Mouse (Mus musculus): ENCODE data around the gene Enc1. TPM values are rescaled to one million over a fixed set of nuclear protein-coding genes. Genes with fewer than 3 reads are reported as not detected.
A peak's percentile ranks its signal among the peaks of the same experiment; 100 is the strongest.

Enc1 gene
- polyA plus RNA-seq, 1 experiment from 2014 or later: 11.1 TPM

- no peak for ATAC-seq (ENCODE audit: low read depth)
- Histone ChIP-seq H3K4me1 (replicated peaks; ENCODE audit: control insufficient read depth, insufficient read depth, low read length) (no peaks in the 10 kb centered on the region), H3K9me3 (ENCODE audit: control insufficient read depth, low read length) (no peaks in the 10 kb centered on the region), H3K27me3 (ENCODE audit: control insufficient read depth, insufficient read depth, low read depth, low read length) (no peaks in the 10 kb centered on the region), H3K9ac (ENCODE audit: low read length) (no peak overlapping the region), H3K36me3 (ENCODE audit: control insufficient read depth, insufficient read depth, low read length) (no peaks in the 10 kb centered on the region), H3K27ac (ENCODE audit: low read length) (no peak overlapping the region), H3K4me2 (ENCODE audit: low read depth, low read length) (no peak overlapping the region), H3K4me3 (ENCODE audit: low read length) (no peak overlapping the region)
- WGBS: 74% methylated on average over 8 of the region's 8 CpGs
These were observed 17.0 kb upstream of the Enc1 start for GRCm38 (mm10) chr13:97223856-97224255.

- H3K9me3 ChIP-seq (ENCODE audit: control insufficient read depth, low read length): no peaks in the 10 kb centered on the region
- no peaks in the 10 kb centered on the region for H3K4me1 ChIP-seq (replicated peaks; ENCODE audit: control insufficient read depth, insufficient read depth, low read length)
- H3K4me3 ChIP-seq (ENCODE audit: low read length): no peak overlapping the region
- no peak for ATAC-seq (ENCODE audit: low read depth)
- H3K27me3 ChIP-seq (ENCODE audit: control insufficient read depth, insufficient read depth, low read depth, low read length): no peaks in the 10 kb centered on the region
- no peak overlapping the region for H3K27ac ChIP-seq (ENCODE audit: low read length)
- 59% methylated on average over 10 of the region's 10 CpGs for WGBS
- H3K4me2 ChIP-seq (ENCODE audit: low read depth, low read length): no peak overlapping the region
- no peaks in the 10 kb centered on the region for H3K36me3 ChIP-seq (ENCODE audit: control insufficient read depth, insufficient read depth, low read length)
- no peak overlapping the region for H3K9ac ChIP-seq (ENCODE audit: low read length)
These were observed 16.4 kb upstream of the Enc1 start for GRCm38 (mm10) chr13:97224341-97224982.

GRCm38 (mm10) chr13:97225130-97225529, 15.8 kb upstream of the Enc1 start:
- Histone ChIP-seq H3K36me3 (ENCODE audit: control insufficient read depth, insufficient read depth, low read length) (no peaks in the 10 kb centered on the region), H3K27ac (ENCODE audit: low read length) (no peak overlapping the region), H3K9me3 (ENCODE audit: control insufficient read depth, low read length) (no peaks in the 10 kb centered on the region), H3K9ac (ENCODE audit: low read length) (no peak overlapping the region), H3K27me3 (ENCODE audit: control insufficient read depth, insufficient read depth, low read depth, low read length) (no peaks in the 10 kb centered on the region), H3K4me3 (ENCODE audit: low read length) (no peak overlapping the region), H3K4me2 (ENCODE audit: low read depth, low read length) (no peak overlapping the region), H3K4me1 (replicated peaks; ENCODE audit: control insufficient read depth, insufficient read depth, low read length) (no peaks in the 10 kb centered on the region)
- no peak for ATAC-seq (ENCODE audit: low read depth)
- WGBS: 48% methylated on average over 17 of the region's 17 CpGs

- 83% methylated on average over 3 of the region's 3 CpGs for WGBS
- no peaks in the 10 kb centered on the region for H3K36me3 ChIP-seq (ENCODE audit: control insufficient read depth, insufficient read depth, low read length)
- no peaks in the 10 kb centered on the region for H3K27me3 ChIP-seq (ENCODE audit: control insufficient read depth, insufficient read depth, low read depth, low read length)
- no peak overlapping the region for H3K27ac ChIP-seq (ENCODE audit: low read length)
- H3K4me2 ChIP-seq (ENCODE audit: low read depth, low read length): no peak overlapping the region
- ATAC-seq (ENCODE audit: low read depth): no peak
- H3K9me3 ChIP-seq (ENCODE audit: control insufficient read depth, low read length): no peaks in the 10 kb centered on the region
- no peak overlapping the region for H3K4me3 ChIP-seq (ENCODE audit: low read length)
- no peak overlapping the region for H3K9ac ChIP-seq (ENCODE audit: low read length)
- no peaks in the 10 kb centered on the region for H3K4me1 ChIP-seq (replicated peaks; ENCODE audit: control insufficient read depth, insufficient read depth, low read length)
These were observed 13.1 kb upstream of the Enc1 start for GRCm38 (mm10) chr13:97227795-97228194.

GRCm38 (mm10) chr13:97230101-97230500, 10.8 kb upstream of the Enc1 start:
- Histone ChIP-seq H3K27ac (ENCODE audit: low read length) (no peak overlapping the region), H3K4me3 (ENCODE audit: low read length) (no peak overlapping the region), H3K4me2 (ENCODE audit: low read depth, low read length) (no peak overlapping the region), H3K9ac (ENCODE audit: low read length) (no peak overlapping the region), H3K9me3 (ENCODE audit: control insufficient read depth, low read length) (no peaks in the 10 kb centered on the region), H3K4me1 (replicated peaks; ENCODE audit: control insufficient read depth, insufficient read depth, low read length) (no peaks in the 10 kb centered on the region), H3K36me3 (ENCODE audit: control insufficient read depth, insufficient read depth, low read length) (no peaks in the 10 kb centered on the region), H3K27me3 (ENCODE audit: control insufficient read depth, insufficient read depth, low read depth, low read length) (no peaks in the 10 kb centered on the region)
- ATAC-seq (ENCODE audit: low read depth): no peak
- 66% methylated on average over 3 of the region's 3 CpGs for WGBS

- ATAC-seq (ENCODE audit: low read depth): no peak
- H3K4me1 ChIP-seq (replicated peaks; ENCODE audit: control insufficient read depth, insufficient read depth, low read length): peaks cover 4% of the 10 kb centered on the region; the same call in 1 of the 2 replicates
- 76% methylated on average over 2 of the region's 2 CpGs for WGBS
- H3K4me3 ChIP-seq (ENCODE audit: low read length): no peak overlapping the region
- no peak overlapping the region for H3K4me2 ChIP-seq (ENCODE audit: low read depth, low read length)
- H3K27ac ChIP-seq (ENCODE audit: low read length): no peak overlapping the region
- H3K9ac ChIP-seq (ENCODE audit: low read length): no peak overlapping the region
- H3K27me3 ChIP-seq (ENCODE audit: control insufficient read depth, insufficient read depth, low read depth, low read length): no peaks in the 10 kb centered on the region
- H3K36me3 ChIP-seq (ENCODE audit: control insufficient read depth, insufficient read depth, low read length): no peaks in the 10 kb centered on the region
- no peaks in the 10 kb centered on the region for H3K9me3 ChIP-seq (ENCODE audit: control insufficient read depth, low read length)
These were observed 7.8 kb upstream of the Enc1 start for GRCm38 (mm10) chr13:97233092-97233491.

GRCm38 (mm10) chr13:97234785-97235417, 6.0 kb upstream of the Enc1 start:
- H3K4me2 ChIP-seq (ENCODE audit: low read depth, low read length): peak overlapping the region; percentile 60
- peak; percentile 46; the same call in 1 of the 2 replicates for ATAC-seq (ENCODE audit: low read depth)

GRCm38 (mm10) chr13:97235911-97236310, 5.0 kb upstream of the Enc1 start:
- no peak for ATAC-seq (ENCODE audit: low read depth)
- Histone ChIP-seq H3K4me2 (ENCODE audit: low read depth, low read length) (no peak overlapping the region), H3K27ac (ENCODE audit: low read length) (no peak overlapping the region), H3K4me3 (ENCODE audit: low read length) (no peak overlapping the region), H3K36me3 (ENCODE audit: control insufficient read depth, insufficient read depth, low read length) (no peaks in the 10 kb centered on the region), H3K4me1 (replicated peaks; ENCODE audit: control insufficient read depth, insufficient read depth, low read length) (peaks cover 18% of the 10 kb centered on the region; the same call in 1 of the 2 replicates), H3K9me3 (ENCODE audit: control insufficient read depth, low read length) (no peaks in the 10 kb centered on the region), H3K27me3 (ENCODE audit: control insufficient read depth, insufficient read depth, low read depth, low read length) (no peaks in the 10 kb centered on the region), H3K9ac (ENCODE audit: low read length) (no peak overlapping the region)
- 66% methylated on average over 6 of the region's 6 CpGs for WGBS

More at GRCm38 (mm10) chr13:97234785-97235417, 6.0 kb upstream of the Enc1 start:
- H3K27me3 ChIP-seq (ENCODE audit: control insufficient read depth, insufficient read depth, low read depth, low read length): no peaks in the 10 kb centered on the region
- peak overlapping the region; percentile 53 for H3K9ac ChIP-seq (ENCODE audit: low read length)
- no peak overlapping the region for H3K27ac ChIP-seq (ENCODE audit: low read length)
- H3K9me3 ChIP-seq (ENCODE audit: control insufficient read depth, low read length): no peaks in the 10 kb centered on the region
- peak overlapping the region; percentile 35 for H3K4me3 ChIP-seq (ENCODE audit: low read length)
- WGBS: 15% methylated on average over 17 of the region's 17 CpGs
- no peaks in the 10 kb centered on the region for H3K36me3 ChIP-seq (ENCODE audit: control insufficient read depth, insufficient read depth, low read length)
- peaks cover 18% of the 10 kb centered on the region; the same call in 1 of the 2 replicates for H3K4me1 ChIP-seq (replicated peaks; ENCODE audit: control insufficient read depth, insufficient read depth, low read length)

- H3K4me1 ChIP-seq (replicated peaks; ENCODE audit: control insufficient read depth, insufficient read depth, low read length): peaks cover 22% of the 10 kb centered on the region; the same call in 1 of the 2 replicates
- H3K9me3 ChIP-seq (ENCODE audit: control insufficient read depth, low read length): no peaks in the 10 kb centered on the region
- H3K9ac ChIP-seq (ENCODE audit: low read length): no peak overlapping the region
- no peak overlapping the region for H3K27ac ChIP-seq (ENCODE audit: low read length)
- no peak for ATAC-seq (ENCODE audit: low read depth)
- no peaks in the 10 kb centered on the region for H3K36me3 ChIP-seq (ENCODE audit: control insufficient read depth, insufficient read depth, low read length)
- H3K4me3 ChIP-seq (ENCODE audit: low read length): no peak overlapping the region
- no peaks in the 10 kb centered on the region for H3K27me3 ChIP-seq (ENCODE audit: control insufficient read depth, insufficient read depth, low read depth, low read length)
- 48% methylated on average over 3 of the region's 3 CpGs for WGBS
- no peak overlapping the region for H3K4me2 ChIP-seq (ENCODE audit: low read depth, low read length)
These were observed 3.2 kb upstream of the Enc1 start for GRCm38 (mm10) chr13:97237700-97238099.

All from lung, embryonic 16.5 days (tissue).